Mouse (Mus musculus) neural tube, embryonic 11.5 days (tissue): ENCODE results near the gene Gpr183. TPM values are rescaled to one million over a fixed set of nuclear protein-coding genes. Genes with fewer than 3 reads are reported as not detected.

Source experiments
- ATAC-seq: fragments of 200-750 bp; cut with Nextera tagmentation; 2 replicates; pipeline ENCODE4 v1.8.0; 2017; ENCODE audit warnings: moderate number of reproducible peaks, mild to moderate bottlenecking, moderate TSS enrichment, moderate library complexity; ENCODE audit not compliant: insufficient read depth, low FRiP score, low TSS enrichment
- DNase-seq: peaks from one replicate; pipeline ENCODE4 v3.0.0-alpha.2; 2015; ENCODE audit warnings: low spot score
- H3K27ac ChIP-seq: fragments of 300-500 bp; sonication (generic); 2 replicates; pipeline ENCODE4 v1.5.1; 2014; ENCODE audit warnings: low read depth, mild to moderate bottlenecking, low read length
- H3K27me3 ChIP-seq: fragments of 300-500 bp; sonication (generic); 2 replicates; pipeline ENCODE4 v1.6.1; 2014; ENCODE audit warnings: mild to moderate bottlenecking, low read length, mixed read lengths; ENCODE audit not compliant: control insufficient read depth, insufficient read depth
- H3K36me3 ChIP-seq: fragments of 300-500 bp; sonication (generic); 2 replicates; pipeline ENCODE4 v1.6.1; 2014; ENCODE audit warnings: mild to moderate bottlenecking, low read length, moderate library complexity, mixed read lengths; ENCODE audit not compliant: control insufficient read depth, insufficient read depth
- H3K4me1 ChIP-seq: fragments of 300-500 bp; sonication (generic); 2 replicates; pipeline ENCODE4 v1.6.1; 2014; ENCODE audit warnings: low read length, mixed read lengths; ENCODE audit not compliant: control insufficient read depth, insufficient read depth
- H3K4me2 ChIP-seq: fragments of 300-500 bp; sonication (generic); 2 replicates; pipeline ENCODE4 v1.6.1; 2014; ENCODE audit warnings: low read depth, mild to moderate bottlenecking, moderate library complexity
- H3K4me3 ChIP-seq: fragments of 300-500 bp; sonication (generic); 2 replicates; pipeline ENCODE4 v1.5.1; 2014; ENCODE audit warnings: low read depth, low read length
- H3K9ac ChIP-seq: fragments of 300-500 bp; sonication (generic); 2 replicates; pipeline ENCODE4 v1.6.1; 2014; ENCODE audit warnings: mild to moderate bottlenecking, low read length
- H3K9me3 ChIP-seq: fragments of 300-500 bp; sonication (generic); 2 replicates; pipeline ENCODE4 v1.6.1; 2016; ENCODE audit warnings: low read length; ENCODE audit not compliant: control insufficient read depth
- WGBS: fragments of 180-500 bp; shearing (Covaris S2); extraction: QIAGEN DNeasy Blood & Tissue Kit; methylation state at CpG from one replicate; pipeline ENCODE4 v1.1.7; 2014; 5-methylcytosine and 5-hydroxymethylcytosine counted together
- polyA plus RNA-seq: library from polyadenylated mRNA; unstranded; fragments of >200 nt; fragmentation: Nextera tagmentation; extraction: Ambion mirVana; gene quantifications from 2 replicates; pipeline ENCODE4 v1.2.1, GENCODE M21; 2014

Gene Gpr183
- polyA plus RNA-seq: 3.3 and 3.5 TPM in 2 replicates

DNA sequence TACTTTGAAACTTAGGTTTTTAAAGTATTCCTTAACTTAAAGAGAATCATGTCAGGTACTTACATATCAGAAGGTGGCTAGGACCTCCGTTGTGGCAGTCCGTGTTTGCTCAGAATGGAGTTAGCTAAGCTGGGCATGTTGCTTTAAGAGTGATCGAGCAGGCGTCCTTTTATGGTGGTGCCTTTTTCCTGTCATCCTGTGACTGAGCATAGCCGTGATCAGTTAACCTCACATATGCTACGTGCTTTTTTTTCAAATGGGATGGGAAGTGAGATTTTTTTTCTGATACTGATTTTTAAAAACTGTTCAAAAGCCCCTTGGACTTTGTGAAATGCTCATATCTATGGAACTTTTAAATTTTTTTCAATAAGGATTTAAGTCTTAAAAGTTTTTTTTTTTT lies at the start of gene Gpr183:
Gene Gpr183, minus strand, starts transcription at position 206 of the 400 bp plus-strand sequence.
- DNase-seq: no peak
- H3K9me3 ChIP-seq: no peaks in the 10 kb centered on the region
- WGBS: 48% methylated on average over 6 of the region's 6 CpGs
- no peak within 1 kb of the TSS for H3K4me2 ChIP-seq
- H3K4me1 ChIP-seq: no peaks in the 10 kb centered on the region
- no peak for ATAC-seq
- H3K9ac ChIP-seq: no peak within 1 kb of the TSS
- H3K4me3 ChIP-seq: no peak within 1 kb of the TSS
- no peaks in the 10 kb centered on the region for H3K36me3 ChIP-seq
- H3K27me3 ChIP-seq: no peaks in the 10 kb centered on the region
- no peak within 1 kb of the TSS for H3K27ac ChIP-seq

DNA sequence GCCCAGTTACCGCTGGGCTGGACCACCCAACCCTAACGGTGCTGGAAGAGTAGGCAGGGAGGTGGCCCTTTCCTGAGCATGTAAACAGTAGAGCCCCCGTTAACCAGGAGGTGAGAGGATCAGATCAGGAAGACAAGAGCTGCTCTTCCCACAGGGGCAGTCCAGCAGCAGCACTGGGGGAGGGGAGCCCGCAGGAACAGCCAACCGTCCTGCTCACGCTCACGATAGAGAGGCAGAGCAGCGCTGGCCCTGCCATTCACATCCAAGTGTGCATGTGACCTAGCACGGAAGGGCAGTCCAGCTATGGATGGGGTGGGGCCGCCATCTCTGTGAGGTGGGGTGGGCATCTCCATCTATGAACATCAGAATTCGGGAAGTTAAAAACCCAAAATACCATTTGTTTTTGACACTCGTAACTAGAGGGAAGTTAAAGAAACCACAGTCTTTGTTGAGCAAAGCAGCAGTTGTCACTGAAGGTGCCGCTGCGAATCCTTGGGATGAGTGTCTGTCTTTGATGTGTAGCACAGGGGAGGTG lies 48.5 kb upstream of the Gpr183 start:
- H3K4me3 ChIP-seq: no peak overlapping the region
- no peaks in the 10 kb centered on the region for H3K9me3 ChIP-seq
- no peaks in the 10 kb centered on the region for H3K4me1 ChIP-seq
- 87% methylated on average over 14 of the region's 14 CpGs for WGBS
- peaks cover 2% of the 10 kb centered on the region; the same call in 1 of the 2 replicates for H3K36me3 ChIP-seq
- H3K27me3 ChIP-seq: no peaks in the 10 kb centered on the region
- no peak overlapping the region for H3K4me2 ChIP-seq
- ATAC-seq (no peak), DNase-seq (no peak)
- H3K27ac ChIP-seq: no peak overlapping the region
- no peak overlapping the region for H3K9ac ChIP-seq

DNA sequence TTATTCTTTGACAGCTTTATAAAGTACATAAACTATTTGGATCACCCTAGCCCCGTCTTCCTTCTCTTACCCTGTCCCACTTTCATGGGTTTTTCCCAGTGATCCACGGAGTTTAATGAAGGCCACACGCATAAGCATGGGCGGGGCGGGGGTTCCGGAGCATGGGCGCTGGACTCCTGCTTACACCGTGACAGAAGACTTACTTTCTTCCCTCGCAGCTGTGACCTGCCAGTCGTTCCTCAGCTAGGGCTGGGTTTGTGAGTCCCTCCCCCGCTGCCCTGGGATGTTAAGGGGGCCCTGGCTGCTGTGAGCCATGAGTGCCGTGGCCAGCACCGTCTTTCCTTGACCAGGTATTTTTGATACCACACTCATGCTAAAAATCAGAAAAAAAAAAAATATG lies 47.8 kb upstream of the Gpr183 start:
- H3K9ac ChIP-seq: no peak overlapping the region
- H3K9me3 ChIP-seq: no peaks in the 10 kb centered on the region
- H3K4me1 ChIP-seq: no peaks in the 10 kb centered on the region
- peaks cover 2% of the 10 kb centered on the region; the same call in 1 of the 2 replicates for H3K36me3 ChIP-seq
- no peaks in the 10 kb centered on the region for H3K27me3 ChIP-seq
- WGBS: 77% methylated on average over 13 of the region's 13 CpGs
- H3K4me3 ChIP-seq: no peak overlapping the region
- H3K4me2 ChIP-seq: no peak overlapping the region
- DNase-seq (no peak), ATAC-seq (no peak)
- no peak overlapping the region for H3K27ac ChIP-seq

DNA sequence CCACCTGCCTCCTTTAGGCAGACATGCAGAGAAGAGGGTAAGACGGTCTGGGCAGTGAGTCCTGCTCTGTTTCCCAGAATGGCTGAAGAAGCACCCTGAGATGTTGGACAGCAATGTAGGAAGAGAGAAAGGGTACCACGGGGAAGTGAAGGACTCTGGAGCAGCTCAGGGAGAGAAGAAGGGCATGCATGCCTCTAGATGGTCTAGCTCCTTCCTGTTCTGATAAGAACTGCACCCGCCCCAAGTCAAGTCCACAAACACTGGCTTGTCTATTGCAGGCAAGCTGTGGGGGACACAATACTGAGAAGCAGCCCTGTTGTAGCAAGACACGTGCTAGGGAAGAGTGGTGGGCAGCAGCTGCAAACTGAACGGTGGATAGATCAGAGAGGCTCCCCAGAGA lies 47.2 kb upstream of the Gpr183 start:
- Histone ChIP-seq H3K27ac (no peak overlapping the region), H3K4me1 (no peaks in the 10 kb centered on the region), H3K27me3 (no peaks in the 10 kb centered on the region), H3K4me2 (no peak overlapping the region), H3K36me3 (peaks cover 2% of the 10 kb centered on the region; the same call in 1 of the 2 replicates), H3K9ac (no peak overlapping the region), H3K9me3 (no peaks in the 10 kb centered on the region), H3K4me3 (no peak overlapping the region)
- 85% methylated on average over 5 of the region's 5 CpGs for WGBS
- no peak for DNase-seq
- ATAC-seq: no peak

DNA sequence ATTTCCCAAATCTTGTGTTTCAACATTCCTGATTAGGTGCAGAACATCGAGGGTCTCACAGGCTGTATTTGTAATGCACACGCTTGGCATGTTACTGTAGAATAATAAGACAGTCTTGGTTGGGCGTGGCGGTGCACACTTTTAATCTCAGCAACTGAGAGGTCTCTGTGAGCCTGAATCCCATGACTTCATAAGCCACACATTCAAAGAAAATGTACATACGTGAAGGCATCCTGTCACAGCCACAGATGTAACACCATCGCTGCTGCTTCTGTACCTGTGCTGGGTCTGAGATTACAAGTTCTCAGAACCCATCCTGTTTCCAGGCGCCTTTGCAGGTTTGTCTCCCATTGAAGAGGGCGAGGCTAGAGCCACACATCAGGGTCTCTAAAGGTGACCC lies 46.8 kb upstream of the Gpr183 start:
- no peak overlapping the region for H3K4me2 ChIP-seq
- peaks cover 2% of the 10 kb centered on the region; the same call in 1 of the 2 replicates for H3K36me3 ChIP-seq
- H3K9me3 ChIP-seq: no peaks in the 10 kb centered on the region
- no peak overlapping the region for H3K4me3 ChIP-seq
- no peaks in the 10 kb centered on the region for H3K27me3 ChIP-seq
- H3K9ac ChIP-seq: no peak overlapping the region
- WGBS: 95% methylated on average over 8 of the region's 8 CpGs
- no peak overlapping the region for H3K27ac ChIP-seq
- H3K4me1 ChIP-seq: no peaks in the 10 kb centered on the region
- DNase-seq (no peak), ATAC-seq (no peak)

DNA sequence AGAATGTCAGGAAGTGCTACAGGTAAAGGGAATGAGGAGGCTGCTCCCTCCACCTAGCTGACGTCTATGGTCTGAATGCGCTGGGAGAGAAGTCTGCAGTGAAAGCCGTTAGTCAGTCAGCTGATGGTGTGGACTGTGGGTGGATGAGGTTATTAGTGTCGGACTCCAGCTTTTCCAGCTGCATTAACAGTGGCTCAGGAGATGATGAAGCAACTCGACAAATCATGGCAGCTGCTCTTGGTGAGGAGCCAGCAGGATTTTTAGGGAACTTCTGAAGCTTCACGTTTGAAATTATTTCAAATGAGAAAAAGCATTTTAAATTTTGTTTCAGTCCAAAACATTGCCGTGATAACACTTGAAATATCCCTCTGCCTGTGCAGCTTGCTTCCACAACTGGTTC lies 45.3 kb upstream of the Gpr183 start:
- Histone ChIP-seq H3K27ac (no peak overlapping the region), H3K9ac (no peak overlapping the region), H3K4me1 (no peaks in the 10 kb centered on the region), H3K36me3 (peaks cover 2% of the 10 kb centered on the region; the same call in 1 of the 2 replicates), H3K27me3 (no peaks in the 10 kb centered on the region), H3K4me2 (no peak overlapping the region), H3K9me3 (no peaks in the 10 kb centered on the region), H3K4me3 (no peak overlapping the region)
- DNase-seq: no peak
- 91% methylated on average over 7 of the region's 7 CpGs for WGBS
- ATAC-seq: no peak

DNA sequence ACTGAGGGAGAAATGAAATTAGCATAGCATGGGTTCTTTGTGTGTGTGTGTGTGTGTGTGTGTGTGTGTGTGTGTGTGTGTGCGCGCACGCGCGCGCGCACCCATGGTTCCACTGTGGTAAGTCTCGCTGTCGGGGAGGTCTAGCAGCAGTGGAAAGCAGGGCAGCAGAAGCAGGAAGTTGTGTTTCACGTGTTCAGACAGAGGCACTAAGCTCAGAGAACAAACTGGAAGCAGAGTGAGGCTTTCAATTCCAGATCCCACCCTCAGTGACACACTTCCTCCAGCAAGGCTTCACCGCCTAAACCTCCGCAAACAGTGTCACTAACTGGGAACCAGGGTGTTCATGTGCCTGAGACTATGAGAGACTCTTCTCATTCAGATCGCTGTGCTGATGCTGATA lies 44.5 kb upstream of the Gpr183 start:
- H3K9ac ChIP-seq: no peak overlapping the region
- WGBS: 93% methylated on average over 13 of the region's 13 CpGs
- H3K4me2 ChIP-seq: no peak overlapping the region
- no peaks in the 10 kb centered on the region for H3K27me3 ChIP-seq
- no peak for DNase-seq
- H3K4me1 ChIP-seq: no peaks in the 10 kb centered on the region
- H3K36me3 ChIP-seq: peaks cover 2% of the 10 kb centered on the region; the same call in 1 of the 2 replicates
- H3K4me3 ChIP-seq: no peak overlapping the region
- no peak overlapping the region for H3K27ac ChIP-seq
- no peaks in the 10 kb centered on the region for H3K9me3 ChIP-seq
- ATAC-seq: no peak

DNA sequence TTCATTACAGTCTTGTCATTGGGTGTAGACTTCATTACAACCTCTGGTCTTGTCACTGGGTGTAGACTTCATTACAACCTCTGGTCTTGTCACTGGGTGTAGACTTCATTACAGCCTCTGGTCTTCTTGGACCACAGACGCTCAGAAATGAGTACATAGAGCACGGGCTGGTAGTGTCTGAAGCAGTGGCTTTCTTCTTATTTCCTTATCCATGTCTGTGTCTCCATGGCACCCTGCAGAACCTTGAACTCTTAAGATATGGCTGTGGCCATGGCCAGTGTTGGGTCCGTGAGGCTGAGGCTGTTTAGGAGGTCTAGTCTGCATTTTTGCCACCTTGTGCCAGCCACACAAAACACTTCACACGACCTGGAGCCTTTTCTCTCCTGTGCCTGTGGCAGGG lies 43.3 kb upstream of the Gpr183 start:
- no peak overlapping the region for H3K27ac ChIP-seq
- H3K9me3 ChIP-seq: no peaks in the 10 kb centered on the region
- 91% methylated on average over 4 of the region's 4 CpGs for WGBS
- no peak for DNase-seq
- H3K9ac ChIP-seq: no peak overlapping the region
- H3K4me3 ChIP-seq: no peak overlapping the region
- H3K27me3 ChIP-seq: no peaks in the 10 kb centered on the region
- no peak overlapping the region for H3K4me2 ChIP-seq
- H3K36me3 ChIP-seq: peaks cover 2% of the 10 kb centered on the region; the same call in 1 of the 2 replicates
- H3K4me1 ChIP-seq: no peaks in the 10 kb centered on the region
- ATAC-seq: no peak

DNA sequence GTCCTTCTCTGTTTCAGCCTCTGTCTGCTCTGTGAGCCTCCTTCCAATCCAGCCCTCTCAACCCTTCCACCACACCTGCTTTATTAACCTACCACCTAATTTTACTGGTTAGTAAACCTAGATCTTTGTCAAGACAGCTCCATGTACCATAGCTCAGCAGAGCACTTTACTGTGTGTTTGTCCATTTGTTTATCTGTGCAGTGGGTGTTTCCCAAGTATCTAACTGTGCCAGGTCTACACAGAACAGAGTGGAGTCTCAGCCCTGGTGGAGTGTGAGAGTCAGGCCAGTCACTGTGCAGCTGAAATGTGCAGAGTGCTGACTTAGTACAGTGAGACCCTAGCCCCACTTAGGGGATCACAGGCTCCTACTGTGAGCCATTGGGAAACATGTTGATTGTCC lies 38.8 kb upstream of the Gpr183 start:
- Histone ChIP-seq H3K4me3 (no peak overlapping the region), H3K27ac (no peak overlapping the region), H3K9me3 (no peaks in the 10 kb centered on the region), H3K9ac (no peak overlapping the region), H3K27me3 (no peaks in the 10 kb centered on the region), H3K4me1 (no peaks in the 10 kb centered on the region), H3K4me2 (no peak overlapping the region), H3K36me3 (0 out of 2 replicates have a peak, but pooled peaks cover 1% of the 10 kb centered on the region)
- no peak for DNase-seq
- ATAC-seq: no peak
